Mouse (Mus musculus) heart, postnatal 25 days (tissue): ENCODE measurements around the gene Nek10. TPM values are rescaled to one million over a fixed set of nuclear protein-coding genes. Genes with fewer than 3 reads are reported as not detected.
A peak's percentile ranks its signal among the peaks of the same experiment; 100 is the strongest.
"Not testable (repeated sequence)": the region's sequence is repeated elsewhere in the genome, so short reads cannot be mapped to it uniquely, and the experiment has no call there.

ENCODE experiments used
- DNase-seq: peaks from one replicate; pipeline ENCODE4 v3.0.0; 2022; ENCODE audit warnings: low spot score
- intact Hi-C: fragments of 180-260 bp; cut with DNase I; formaldehyde crosslinking; loops from one replicate; pipeline ENCODE4 v1.15.1; 2025
- total RNA-seq, 2 experiments: library from RNA; stranded (reverse); gene quantifications; 2 replicates each; pipeline ENCODE4 v1.2.3; 2021

Gene Nek10
- total RNA-seq, 2 experiments from 2014 or later = 0.21 to 0.22 TPM

- intact Hi-C loops = no loop called here
Measured at GRCm38 (mm10) chr14:14971056-14971455, 167.8 kb downstream of the Nek10 start.

GRCm38 (mm10) chr14:14974156-14974555 is 170.9 kb downstream of the Nek10 start:
- intact Hi-C loops = no loop called here
- DNase-seq = no peak

More at GRCm38 (mm10) chr14:14971056-14971455, 167.8 kb downstream of the Nek10 start:
- no peak for DNase-seq

GRCm38 (mm10) chr14:14984106-14984505 is 180.9 kb downstream of the Nek10 start:
- not testable (repeated sequence) for DNase-seq
- intact Hi-C loops = loop anchor here (2.0 to 10.0 kb wide), 3 partner anchors 119 to 1211 kb away; no protein-coding TSS in a partner anchor

GRCm38 (mm10) chr14:14984710-14985647 is 181.8 kb downstream of the Nek10 start:
- intact Hi-C loops = loop anchor here (2.0 to 10.0 kb wide), 3 partner anchors 120 to 1210 kb away; no protein-coding TSS in a partner anchor
- peak; percentile 3 for DNase-seq

- DNase-seq = no peak
- intact Hi-C loops = loop anchor here (10.0 kb wide), 2 partner anchors 273 to 1207 kb away; no protein-coding TSS in a partner anchor
Measured at GRCm38 (mm10) chr14:14987403-14987802, 184.2 kb downstream of the Nek10 start.

GRCm38 (mm10) chr14:14991642-14992041 is 188.4 kb downstream of the Nek10 start:
- intact Hi-C loops = no loop called here
- no peak for DNase-seq

- no peak for DNase-seq
Measured at GRCm38 (mm10) chr14:15011408-15011807, 208.2 kb downstream of the Nek10 start.

GRCm38 (mm10) chr14:15014799-15015198 is 211.6 kb downstream of the Nek10 start:
- intact Hi-C loops = no loop called here

More at GRCm38 (mm10) chr14:15011408-15011807, 208.2 kb downstream of the Nek10 start:
- intact Hi-C loops = no loop called here

GRCm38 (mm10) chr14:15030626-15031025 is 227.4 kb downstream of the Nek10 start:
- intact Hi-C loops, DNase-seq: not testable (repeated sequence)

More at GRCm38 (mm10) chr14:15014799-15015198, 211.6 kb downstream of the Nek10 start:
- DNase-seq = no peak

GRCm38 (mm10) chr14:15034638-15035037 is 231.4 kb downstream of the Nek10 start:
- intact Hi-C loops, DNase-seq: not testable (repeated sequence)

GRCm38 (mm10) chr14:15048186-15048585 is 245.0 kb downstream of the Nek10 start:
- no peak for DNase-seq
- intact Hi-C loops = no loop called here

GRCm38 (mm10) chr14:15061496-15061895 is 258.3 kb downstream of the Nek10 start:
- DNase-seq = no peak
- intact Hi-C loops = no loop called here

Other genes with a start within 250 kb of the Nek10 start
- 10 to 100 TPM; 13.3 to 13.5 TPM for gene Slc4a7, start 101.1 kb upstream of the Nek10 start, total RNA-seq